In the genomic region with DNA sequence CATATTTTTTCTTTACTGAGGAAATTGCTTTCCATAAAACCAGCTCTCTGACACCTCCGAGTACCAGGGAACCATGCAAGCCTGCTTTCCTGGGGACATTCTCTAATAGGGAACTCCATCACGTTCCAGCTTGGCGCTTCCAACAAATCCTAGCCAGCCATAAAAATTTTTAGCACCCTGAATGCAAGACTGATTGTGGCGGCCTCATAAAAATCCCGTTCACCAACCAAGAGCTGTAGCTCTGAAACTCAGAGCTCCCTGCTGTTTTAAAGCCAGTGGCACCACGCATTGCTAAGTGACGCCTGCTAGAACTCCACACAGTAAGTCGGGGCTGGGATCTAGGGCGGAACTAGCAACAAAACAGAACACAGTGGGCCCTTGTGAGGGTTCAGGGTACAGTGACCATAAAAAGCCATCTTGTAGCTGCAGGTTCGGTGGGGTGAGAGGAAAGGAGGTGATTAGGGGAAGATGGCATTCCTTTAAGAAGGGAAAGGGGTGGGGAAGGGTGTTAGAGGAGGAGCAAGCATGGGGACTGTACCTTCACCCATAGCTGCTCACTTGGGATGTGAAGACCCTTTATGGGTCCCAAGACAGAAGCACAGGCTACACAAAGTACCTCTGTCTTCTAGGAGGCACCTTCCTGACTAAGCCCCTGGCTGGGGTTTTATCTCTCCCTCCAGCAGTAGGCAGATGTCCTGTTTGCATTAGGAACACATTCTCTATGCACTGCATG, we compare ENCODE assay signal across 15 mouse cellular contexts.
DNase-seq lines count a peak whose midpoint lies in the region; ATAC-seq lines count a peak whose summit lies in the region.
"Had no signal": no experiment of that assay in that cellular context is flagged by ENCODE, and none has a peak within 500 bp of the region (broad histone marks: within the 10 kb centered on the region; RNA-seq: fewer than 3 reads in every experiment).

No protein-coding gene starts in this region.

- H3K4me3 ChIP-seq in kidney, embryonic 14.5 days (ENCODE audit: low read length) = no peak overlapping the region
- H3K4me3 ChIP-seq in limb, embryonic 13.5 days = peak overlapping the region; percentile 3; the same call in 1 of the 2 replicates
- H3K4me3 ChIP-seq in midbrain, embryonic 16.5 days (ENCODE audit: low read depth, low read length) = no peak overlapping the region
- H3K4me3 ChIP-seq: liver, embryonic 12.5 days; midbrain, embryonic 12.5 days had no signal

- H3K36me3 ChIP-seq in kidney, embryonic 14.5 days (ENCODE audit: control insufficient read depth, insufficient read depth, low read length) = no peaks in the 10 kb centered on the region
- H3K36me3 ChIP-seq in limb, embryonic 13.5 days = no peaks in the 10 kb centered on the region
- no peaks in the 10 kb centered on the region for H3K36me3 ChIP-seq in midbrain, embryonic 16.5 days (ENCODE audit: control insufficient read depth, insufficient read depth, low read length)
- H3K36me3 ChIP-seq: liver, embryonic 12.5 days; midbrain, embryonic 12.5 days had no signal

- no peaks in the 10 kb centered on the region for H3K9me3 ChIP-seq in kidney, embryonic 14.5 days (ENCODE audit: control insufficient read depth, low read length)
- H3K9me3 ChIP-seq in limb, embryonic 13.5 days = no peaks in the 10 kb centered on the region
- no peaks in the 10 kb centered on the region for H3K9me3 ChIP-seq in midbrain, embryonic 16.5 days (replicated peaks; ENCODE audit: control insufficient read depth, low read length, poor library complexity, severe bottlenecking)
- H3K9me3 ChIP-seq: liver, embryonic 12.5 days; midbrain, embryonic 12.5 days had no signal

- no peak overlapping the region for H3K9ac ChIP-seq in kidney, embryonic 14.5 days (ENCODE audit: low read depth, low read length)
- H3K9ac ChIP-seq in limb, embryonic 13.5 days = no peak overlapping the region
- H3K9ac ChIP-seq in midbrain, embryonic 16.5 days (ENCODE audit: low read depth, low read length) = no peak overlapping the region
- H3K9ac ChIP-seq: liver, embryonic 12.5 days; midbrain, embryonic 12.5 days had no signal

- H3K4me1 ChIP-seq in kidney, embryonic 14.5 days (ENCODE audit: control insufficient read depth, insufficient read depth, low read length) = 0 out of 2 replicates have a peak, but pooled peaks cover 3% of the 10 kb centered on the region
- H3K4me1 ChIP-seq in limb, embryonic 13.5 days = peaks cover 48% of the 10 kb centered on the region
- H3K4me1 ChIP-seq in midbrain, embryonic 16.5 days (ENCODE audit: control insufficient read depth, insufficient read depth, low read length) = no peaks in the 10 kb centered on the region
- H3K4me1 ChIP-seq: liver, embryonic 12.5 days; midbrain, embryonic 12.5 days had no signal

- DNase-seq in kidney, adult 8-10 months = no peak
- DNase-seq in right cerebral cortex, adult 18-20 months = peak; percentile 9
- no peak for DNase-seq in right cerebral cortex, postnatal 14 days
- no peak for DNase-seq in urinary bladder, adult 18-20 months (ENCODE audit: low spot score in 2 of 2)
- DNase-seq: adrenal gland, postnatal 10 days; cerebellum, postnatal 25 days; lung, postnatal 14 days; right cerebral cortex, postnatal 4 days; thymus, postnatal 36 days had no signal

- ATAC-seq in kidney, embryonic 14.5 days (ENCODE audit: low FRiP score, low TSS enrichment) = peak; percentile 35; the same call in 1 of the 2 replicates
- ATAC-seq in limb, embryonic 13.5 days (ENCODE audit: low FRiP score, low read depth) = peak; percentile 91
- ATAC-seq in midbrain, embryonic 16.5 days = no peak
- ATAC-seq: forebrain, embryonic 14.5 days; liver, embryonic 12.5 days had no signal

- no peaks in the 10 kb centered on the region for H3K27me3 ChIP-seq in kidney, embryonic 14.5 days (ENCODE audit: control insufficient read depth, insufficient read depth, low read length)
- H3K27me3 ChIP-seq in limb, embryonic 13.5 days = 0 out of 2 replicates have a peak, but pooled peaks cover 2% of the 10 kb centered on the region
- H3K27me3 ChIP-seq in midbrain, embryonic 16.5 days (ENCODE audit: control insufficient read depth, insufficient read depth, low read depth, low read length) = no peaks in the 10 kb centered on the region
- H3K27me3 ChIP-seq: midbrain, embryonic 12.5 days had no signal

- no peak overlapping the region for H3K27ac ChIP-seq in kidney, embryonic 14.5 days (ENCODE audit: low read depth, low read length)
- peak overlapping the region; percentile 85 for H3K27ac ChIP-seq in limb, embryonic 13.5 days
- no peak overlapping the region for H3K27ac ChIP-seq in midbrain, embryonic 16.5 days (ENCODE audit: low read length)
- H3K27ac ChIP-seq: liver, embryonic 12.5 days; midbrain, embryonic 12.5 days had no signal

- 10% methylated on average over 10 of the region's 10 CpGs for WGBS in kidney, embryonic 14.5 days
- 5% methylated on average over 10 of the region's 10 CpGs for WGBS in limb, embryonic 13.5 days
- 66% methylated on average over 10 of the region's 10 CpGs for WGBS in midbrain, embryonic 16.5 days

- peak overlapping the region; percentile 15; the same call in 1 of the 2 replicates for H3K4me2 ChIP-seq in kidney, embryonic 14.5 days (replicated peaks; ENCODE audit: low read depth, low read length)
- peak overlapping the region; percentile 54 for H3K4me2 ChIP-seq in limb, embryonic 13.5 days (replicated peaks)
- no peak overlapping the region for H3K4me2 ChIP-seq in midbrain, embryonic 16.5 days (ENCODE audit: low read length)
- H3K4me2 ChIP-seq: liver, embryonic 12.5 days; midbrain, embryonic 12.5 days had no signal
